Mouse (Mus musculus): Measurements from ENCODE around the gene 4930519P11Rik.

DNA sequence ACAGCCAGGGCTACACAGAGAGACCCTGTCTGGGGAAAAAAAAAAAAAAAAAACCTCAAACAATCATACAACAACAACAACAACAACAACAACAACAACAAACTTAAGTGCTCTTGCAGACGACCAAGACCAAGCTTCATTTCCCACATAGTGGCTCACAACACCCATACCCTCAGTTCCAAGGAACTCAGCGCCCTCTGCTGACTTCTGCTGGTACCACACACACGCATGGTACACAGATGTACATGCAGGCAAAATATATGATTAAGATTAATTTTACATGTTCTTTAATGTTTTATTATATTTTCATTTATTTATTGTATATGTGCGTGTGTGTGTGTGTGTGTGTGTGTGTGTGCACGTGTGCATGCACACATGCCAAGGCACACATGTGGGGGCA lies 26.8 kb downstream of the 4930519P11Rik start:
- TF ChIP-seq POLR2A (IDR thresholded peaks at IDR 0.05; ENCODE audit: low read depth, low read length) (no peak), CTCF (IDR thresholded peaks at IDR 0.05; ENCODE audit: extremely low read depth, insufficient read depth, insufficient read length, insufficient replicate concordance) (peak; percentile 26; the same call in 1 of the 2 replicates)

Data from spleen, adult 2 months (tissue).